Mouse (Mus musculus) small intestine, adult 10 weeks (tissue): ENCODE data around the gene Rbm34. TPM values are rescaled to one million over a fixed set of nuclear protein-coding genes. Genes with fewer than 3 reads are reported as not detected.

Source experiments
- polyA plus RNA-seq: library from polyadenylated mRNA; stranded (reverse); fragments of 350-450 nt; fragmentation: Illumina TruSeq; extraction: RNeasy Lipid Tissue Mini Kit (QIAGEN cat#74804); gene quantifications from one replicate; pipeline ENCODE4 v1.2.3, GENCODE M21; 2014; ENCODE audit warnings: low replicate concordance

Rbm34 gene
- polyA plus RNA-seq = 34.5 TPM

DNA sequence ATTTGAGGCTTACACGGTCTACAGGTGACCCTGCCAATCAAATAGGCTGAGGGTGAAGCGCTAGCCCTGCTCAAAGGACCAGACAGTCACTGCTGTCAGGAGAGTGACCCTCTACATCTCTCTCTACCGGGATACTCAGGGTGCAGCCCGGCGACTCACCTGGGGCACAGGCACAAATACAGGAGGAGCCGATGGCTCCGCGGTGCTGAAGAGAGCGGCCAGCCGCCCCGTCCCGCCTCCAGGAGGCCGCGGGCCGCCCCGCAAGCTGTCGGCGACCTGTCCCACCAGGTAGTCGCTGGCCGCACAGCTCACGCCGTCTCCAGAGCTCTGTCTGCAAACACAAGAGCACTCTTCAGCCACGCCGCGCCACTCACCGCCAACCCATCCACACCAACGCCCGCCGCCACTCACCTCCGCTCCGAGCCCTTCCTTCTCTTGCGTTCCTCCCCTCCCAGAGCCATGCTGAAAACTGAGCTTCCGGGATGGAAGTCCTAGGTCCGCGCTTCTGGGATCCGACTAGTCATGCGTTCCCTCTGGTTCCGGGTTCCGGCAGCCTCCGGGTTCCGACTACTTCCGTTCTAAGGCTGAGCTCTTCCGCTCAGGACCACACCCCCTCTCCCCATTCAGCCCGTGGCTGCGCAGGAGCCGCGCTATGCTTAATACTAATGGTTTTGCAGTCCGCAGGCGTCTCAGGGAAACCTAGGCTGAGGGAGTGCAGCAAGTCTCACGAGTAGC is at the start of gene Rbm34:
Rbm34 (minus strand) TSS at position 493 of the 735 bp plus-strand sequence.

DNA sequence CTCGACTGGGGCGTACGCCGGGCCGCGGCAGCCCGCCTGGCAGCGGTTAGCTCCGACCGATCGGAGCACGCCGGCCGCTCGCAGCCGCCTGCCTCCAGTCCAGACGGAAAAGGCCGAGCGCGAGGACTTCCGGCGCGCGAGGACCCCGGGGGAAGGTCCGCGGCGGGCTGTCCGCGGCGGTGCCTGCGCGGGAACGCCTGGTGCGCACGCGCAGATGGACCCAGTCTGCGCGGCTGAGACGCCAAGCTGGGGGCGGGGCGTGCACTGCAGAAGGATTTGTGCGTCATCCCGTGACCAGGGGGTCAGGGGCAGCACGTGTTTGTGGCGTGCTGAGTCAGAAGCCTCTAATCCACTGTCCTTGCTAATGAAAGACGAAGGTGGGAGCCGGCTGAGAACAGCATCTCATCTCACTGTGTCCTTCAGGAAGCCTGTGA is 25.1 kb downstream of the Rbm34 start, which contains the start of gene Tomm20:
Tomm20 (minus strand) TSS at position 115 of the 434 bp plus-strand sequence.

Other genes with a start within 250 kb of the Rbm34 start
- gene Tomm20, start 25.2 kb downstream of the Rbm34 start, polyA plus RNA-seq = 56.8 TPM
- gene Pard3, start 92.8 kb upstream of the Rbm34 start, polyA plus RNA-seq = 27.1 TPM